12 mouse cellular contexts compared by ENCODE assay signal in genomic region chr17:27947155-27947554, GRCm38 (mm10). TPM values are rescaled to one million over a fixed set of nuclear protein-coding genes. Genes with fewer than 3 reads are reported as not detected.
A peak's percentile ranks its signal among the peaks of the same experiment; 100 is the strongest.
DNase-seq lines count a peak whose midpoint lies in the region; ATAC-seq lines count a peak whose summit lies in the region.
"Had no signal": no experiment of that assay in that cellular context is flagged by ENCODE, and none has a peak within 500 bp of the region (broad histone marks: within the 10 kb centered on the region; RNA-seq: fewer than 3 reads in every experiment).

No protein-coding gene starts in this region.

- WGBS in heart, embryonic 13.5 days: 79% methylated on average over 2 of the region's 2 CpGs
- 51% methylated on average over 2 of the region's 2 CpGs for WGBS in lung, embryonic 16.5 days
- 76% methylated on average over 2 of the region's 2 CpGs for WGBS in hindbrain, embryonic 14.5 days
- WGBS in stomach, embryonic 14.5 days: 66% methylated on average over 2 of the region's 2 CpGs

- no peaks in the 10 kb centered on the region for H3K9me3 ChIP-seq in heart, embryonic 13.5 days
- no peaks in the 10 kb centered on the region for H3K9me3 ChIP-seq in lung, embryonic 16.5 days (ENCODE audit: control insufficient read depth, low read length)
- H3K9me3 ChIP-seq in hindbrain, embryonic 14.5 days (ENCODE audit: control insufficient read depth, low read length): no peaks in the 10 kb centered on the region
- no peaks in the 10 kb centered on the region for H3K9me3 ChIP-seq in stomach, embryonic 14.5 days (ENCODE audit: control insufficient read depth, low read depth, low read length)

- no peaks in the 10 kb centered on the region for H3K36me3 ChIP-seq in heart, embryonic 13.5 days
- H3K36me3 ChIP-seq in lung, embryonic 16.5 days (ENCODE audit: control insufficient read depth, insufficient read depth, low read length): no peaks in the 10 kb centered on the region
- H3K36me3 ChIP-seq in hindbrain, embryonic 14.5 days (replicated peaks; ENCODE audit: control insufficient read depth, insufficient read depth): no peaks in the 10 kb centered on the region
- no peaks in the 10 kb centered on the region for H3K36me3 ChIP-seq in stomach, embryonic 14.5 days (ENCODE audit: control insufficient read depth, insufficient read depth, low read length)

- ATAC-seq in heart, embryonic 13.5 days (ENCODE audit: extremely low read depth, insufficient number of reproducible peaks, low FRiP score, low TSS enrichment): no peak
- ATAC-seq in lung, embryonic 16.5 days (ENCODE audit: low read depth): peak; percentile 23; the same call in 1 of the 2 replicates
- ATAC-seq in hindbrain, embryonic 14.5 days (ENCODE audit: low FRiP score): no peak
- no peak; the same call in 1 of the 2 replicates for ATAC-seq in stomach, embryonic 14.5 days (ENCODE audit: insufficient number of reproducible peaks, insufficient read depth, low FRiP score, low read depth)

- H3K4me2 ChIP-seq in heart, embryonic 13.5 days: no peak overlapping the region
- no peak overlapping the region for H3K4me2 ChIP-seq in lung, embryonic 16.5 days (ENCODE audit: low read depth, low read length)
- no peak overlapping the region for H3K4me2 ChIP-seq in hindbrain, embryonic 14.5 days (replicated peaks)
- no peak overlapping the region for H3K4me2 ChIP-seq in stomach, embryonic 14.5 days (replicated peaks; ENCODE audit: low read depth, low read length)

- intact Hi-C loops in heart, postnatal 10 days (cut with DNase I): no loop called here

- no peak overlapping the region for H3K4me3 ChIP-seq in heart, embryonic 13.5 days
- no peak overlapping the region for H3K4me3 ChIP-seq in lung, embryonic 16.5 days (ENCODE audit: low read length)
- no peak overlapping the region for H3K4me3 ChIP-seq in hindbrain, embryonic 14.5 days (replicated peaks; ENCODE audit: low read length)
- H3K4me3 ChIP-seq in stomach, embryonic 14.5 days (ENCODE audit: low read depth, low read length): no peak overlapping the region

- DNase-seq in heart, postnatal 10 days: no peak
- DNase-seq in lung, postnatal 36 days: no peak
- no peak for DNase-seq in hindbrain, embryonic 14.5 days (ENCODE audit: low spot score)
- no peak for DNase-seq in thymus, postnatal 14 days
- DNase-seq: heart, postnatal 14 days; kidney, adult 9 months; liver; right cerebral cortex, postnatal 25 days; thymus, postnatal 36 days had no signal

- peak overlapping the region; percentile 77; the same call in 1 of the 2 replicates for H3K27ac ChIP-seq in heart, embryonic 13.5 days (replicated peaks)
- H3K27ac ChIP-seq in lung, embryonic 16.5 days (ENCODE audit: low read length): peak overlapping the region; percentile 84
- H3K27ac ChIP-seq in hindbrain, embryonic 14.5 days: 0 out of 2 replicates have a peak overlapping the region, but pooled peaks have one; percentile 20
- peak overlapping the region; percentile 55; the same call in 1 of the 2 replicates for H3K27ac ChIP-seq in stomach, embryonic 14.5 days (ENCODE audit: low read length)

- no peaks in the 10 kb centered on the region for H3K27me3 ChIP-seq in heart, embryonic 13.5 days (replicated peaks)
- no peaks in the 10 kb centered on the region for H3K27me3 ChIP-seq in lung, embryonic 16.5 days (ENCODE audit: control insufficient read depth, insufficient read depth, low read depth, low read length)
- H3K27me3 ChIP-seq in hindbrain, embryonic 14.5 days (ENCODE audit: control insufficient read depth, insufficient read depth, low read length): no peaks in the 10 kb centered on the region
- H3K27me3 ChIP-seq in stomach, embryonic 14.5 days (ENCODE audit: control insufficient read depth, insufficient read depth, low read length): no peaks in the 10 kb centered on the region

- H3K9ac ChIP-seq in heart, embryonic 13.5 days: 0 out of 2 replicates have a peak overlapping the region, but pooled peaks have one; percentile 14
- no peak overlapping the region; the same call in 1 of the 2 replicates for H3K9ac ChIP-seq in lung, embryonic 16.5 days (ENCODE audit: low read length)
- H3K9ac ChIP-seq in hindbrain, embryonic 14.5 days: 0 out of 2 replicates have a peak overlapping the region, but pooled peaks have one; percentile 20
- no peak overlapping the region for H3K9ac ChIP-seq in stomach, embryonic 14.5 days (replicated peaks; ENCODE audit: low read depth, low read length)

- H3K4me1 ChIP-seq in heart, embryonic 13.5 days: peaks cover 27% of the 10 kb centered on the region
- H3K4me1 ChIP-seq in lung, embryonic 16.5 days (replicated peaks; ENCODE audit: control insufficient read depth, insufficient read depth, low read length): peaks cover 30% of the 10 kb centered on the region
- H3K4me1 ChIP-seq in hindbrain, embryonic 14.5 days (replicated peaks; ENCODE audit: control insufficient read depth, insufficient read depth, low read length): peaks cover 15% of the 10 kb centered on the region; the same call in 1 of the 2 replicates
- H3K4me1 ChIP-seq in stomach, embryonic 14.5 days (ENCODE audit: control insufficient read depth, insufficient read depth, low read length): peaks cover 20% of the 10 kb centered on the region; the same call in 1 of the 2 replicates

RNA-seq across cellular contexts. Expression of gene Taf11, which starts 37.5 kb away (rescaled TPM):
- 44.1 and 46.1 TPM in 2 replicates for polyA plus RNA-seq in heart, embryonic 13.5 days (2015; fragmentation: Nextera tagmentation; extraction: Ambion mirVana)
- total RNA-seq in heart, postnatal 10 days (2021): 10 to 100 TPM; 24.0 to 24.3 TPM
- polyA plus RNA-seq in lung, embryonic 16.5 days (2015; fragmentation: Nextera tagmentation; extraction: Ambion mirVana): 62.1 and 67.1 TPM in 2 replicates
- 47.4 and 51.8 TPM in 2 replicates for polyA plus RNA-seq in hindbrain, embryonic 14.5 days (2014; fragmentation: Nextera tagmentation; extraction: Ambion mirVana)
- 63.3 and 67.9 TPM in 2 replicates for polyA plus RNA-seq in stomach, embryonic 14.5 days (2014; fragmentation: Nextera tagmentation; extraction: Ambion mirVana)

RNA-seq across cellular contexts. Expression of gene Anks1, which starts 38.0 kb away (rescaled TPM):
- 7.7 and 8.2 TPM in 2 replicates for polyA plus RNA-seq in heart, embryonic 13.5 days (2015; fragmentation: Nextera tagmentation; extraction: Ambion mirVana)
- 10 to 100 TPM; 64.7 to 68.0 TPM for total RNA-seq in heart, postnatal 10 days (2021)
- 18.1 and 20.2 TPM in 2 replicates for polyA plus RNA-seq in lung, embryonic 16.5 days (2015; fragmentation: Nextera tagmentation; extraction: Ambion mirVana)
- polyA plus RNA-seq in hindbrain, embryonic 14.5 days (2014; fragmentation: Nextera tagmentation; extraction: Ambion mirVana): 62.3 and 69.0 TPM in 2 replicates
- 19.5 and 19.8 TPM in 2 replicates for polyA plus RNA-seq in stomach, embryonic 14.5 days (2014; fragmentation: Nextera tagmentation; extraction: Ambion mirVana)

Comparison
In these comparisons a context has a peak if more than half of its experiments do, and no peak if none do; other contexts are left out.
1. H3K27ac ChIP-seq: peak in every context shown above with its lines; median percentile 84 in lung, embryonic 16.5 days; 77 in heart, embryonic 13.5 days; 55 in stomach, embryonic 14.5 days; 20 in hindbrain, embryonic 14.5 days.
2. H3K9ac ChIP-seq: peak in heart, embryonic 13.5 days (single experiment) and hindbrain, embryonic 14.5 days (single experiment); none in lung, embryonic 16.5 days (single experiment) and stomach, embryonic 14.5 days (single experiment).